14 mouse cellular contexts compared by ENCODE assay signal in the genomic region with DNA sequence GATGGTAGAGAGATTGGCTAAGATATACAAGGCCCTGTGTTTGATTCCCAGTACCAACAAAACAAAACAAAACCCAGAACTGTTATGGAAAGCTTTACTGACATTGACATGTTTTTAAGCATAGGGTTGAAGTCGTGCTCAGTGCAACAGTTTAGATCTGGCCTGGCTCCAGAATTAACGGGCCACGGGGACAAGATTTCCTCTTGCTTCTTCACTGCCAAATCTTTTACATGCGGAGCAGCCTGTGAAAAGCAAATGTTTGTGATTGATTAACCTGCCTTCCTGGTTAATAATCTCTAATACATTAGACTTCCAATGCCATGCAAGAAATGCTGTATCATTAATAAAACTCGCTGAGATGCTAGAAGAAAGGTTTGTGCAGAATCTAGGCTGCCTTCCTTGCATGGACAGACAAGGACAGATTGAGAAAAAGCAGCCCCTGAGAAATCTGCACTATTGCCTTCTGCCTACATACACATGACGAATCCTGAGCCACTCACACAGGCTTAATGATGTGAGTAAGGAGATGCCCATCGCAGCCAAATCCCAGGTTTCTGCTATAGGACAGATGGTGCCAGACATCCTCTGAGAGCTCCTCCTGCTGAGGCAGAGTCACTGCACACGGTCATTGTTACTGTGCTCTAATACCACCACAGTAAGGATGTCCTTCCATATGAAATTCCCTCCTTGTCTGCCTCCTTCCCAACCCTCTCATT.
DNase-seq lines count a peak whose midpoint lies in the region; ATAC-seq lines count a peak whose summit lies in the region.
"Had no signal": no experiment of that assay in that cellular context is flagged by ENCODE, and none has a peak within 500 bp of the region (broad histone marks: within the 10 kb centered on the region; RNA-seq: fewer than 3 reads in every experiment).

No protein-coding gene starts in this region.

- no peaks in the 10 kb centered on the region for H3K9me3 ChIP-seq in kidney, embryonic 14.5 days (ENCODE audit: control insufficient read depth, low read length)
- H3K9me3 ChIP-seq in midbrain, embryonic 14.5 days (ENCODE audit: control insufficient read depth, low read length) = no peaks in the 10 kb centered on the region
- H3K9me3 ChIP-seq in midbrain, embryonic 16.5 days (replicated peaks; ENCODE audit: control insufficient read depth, low read length, poor library complexity, severe bottlenecking) = no peaks in the 10 kb centered on the region
- H3K9me3 ChIP-seq: heart, embryonic 13.5 days; limb, embryonic 15.5 days; lung, embryonic 15.5 days; neural tube, embryonic 12.5 days had no signal

- DNase-seq in cerebellum, postnatal 14 days = peak; percentile 62 to 68
- DNase-seq in cerebellum, adult 8-10 months = no peak
- DNase-seq in kidney, adult 9 months = peak; percentile 30
- peak; percentile 38 for DNase-seq in midbrain, embryonic 14.5 days
- DNase-seq in layer of hippocampus, adult 9-11 months = peak; percentile 54
- DNase-seq: adrenal gland, postnatal 25 days had no signal

- ATAC-seq in kidney, embryonic 14.5 days (ENCODE audit: low FRiP score, low TSS enrichment) = no peak
- ATAC-seq in midbrain, embryonic 14.5 days (ENCODE audit: low FRiP score, low TSS enrichment) = no peak
- ATAC-seq in midbrain, embryonic 16.5 days = no peak
- ATAC-seq in megakaryocyte-erythroid progenitor cell, adult 5-6 weeks (replicated peaks; ENCODE audit: low FRiP score, low TSS enrichment, poor library complexity, severe bottlenecking) = no peak

- 67% methylated on average over 8 of the region's 8 CpGs for WGBS in kidney, embryonic 14.5 days
- 63% methylated on average over 8 of the region's 8 CpGs for WGBS in midbrain, embryonic 14.5 days
- WGBS in midbrain, embryonic 16.5 days = 54% methylated on average over 8 of the region's 8 CpGs

- H3K27ac ChIP-seq in kidney, embryonic 14.5 days (ENCODE audit: low read depth, low read length) = no peak overlapping the region
- 0 out of 2 replicates have a peak overlapping the region, but pooled peaks have one; percentile 32 for H3K27ac ChIP-seq in midbrain, embryonic 14.5 days (replicated peaks; ENCODE audit: low read depth, low read length)
- no peak overlapping the region for H3K27ac ChIP-seq in midbrain, embryonic 16.5 days (ENCODE audit: low read length)
- H3K27ac ChIP-seq: heart, embryonic 13.5 days; left cerebral cortex, adult 2 months; limb, embryonic 15.5 days; lung, embryonic 15.5 days; neural tube, embryonic 12.5 days had no signal

- H3K36me3 ChIP-seq in kidney, embryonic 14.5 days (ENCODE audit: control insufficient read depth, insufficient read depth, low read length) = no peaks in the 10 kb centered on the region
- no peaks in the 10 kb centered on the region for H3K36me3 ChIP-seq in midbrain, embryonic 14.5 days (ENCODE audit: control insufficient read depth, insufficient read depth, low read length)
- H3K36me3 ChIP-seq in midbrain, embryonic 16.5 days (ENCODE audit: control insufficient read depth, insufficient read depth, low read length) = no peaks in the 10 kb centered on the region
- H3K36me3 ChIP-seq: heart, embryonic 13.5 days; limb, embryonic 15.5 days; lung, embryonic 15.5 days; neural tube, embryonic 12.5 days had no signal

- H3K4me3 ChIP-seq in kidney, embryonic 14.5 days (ENCODE audit: low read length) = no peak overlapping the region
- no peak overlapping the region for H3K4me3 ChIP-seq in midbrain, embryonic 14.5 days (replicated peaks; ENCODE audit: low read depth, low read length)
- H3K4me3 ChIP-seq in midbrain, embryonic 16.5 days (ENCODE audit: low read depth, low read length) = no peak overlapping the region
- H3K4me3 ChIP-seq: heart, embryonic 13.5 days; left cerebral cortex, adult 2 months; limb, embryonic 15.5 days; lung, embryonic 15.5 days; neural tube, embryonic 12.5 days had no signal

- H3K27me3 ChIP-seq in kidney, embryonic 14.5 days (ENCODE audit: control insufficient read depth, insufficient read depth, low read length) = no peaks in the 10 kb centered on the region
- no peaks in the 10 kb centered on the region for H3K27me3 ChIP-seq in midbrain, embryonic 14.5 days (ENCODE audit: control insufficient read depth, insufficient read depth, low read length)
- no peaks in the 10 kb centered on the region for H3K27me3 ChIP-seq in midbrain, embryonic 16.5 days (ENCODE audit: control insufficient read depth, insufficient read depth, low read depth, low read length)
- H3K27me3 ChIP-seq: heart, embryonic 13.5 days; limb, embryonic 15.5 days; lung, embryonic 15.5 days; neural tube, embryonic 12.5 days had no signal

- no peak overlapping the region for H3K4me2 ChIP-seq in kidney, embryonic 14.5 days (replicated peaks; ENCODE audit: low read depth, low read length)
- no peak overlapping the region for H3K4me2 ChIP-seq in midbrain, embryonic 14.5 days (ENCODE audit: low read length)
- H3K4me2 ChIP-seq in midbrain, embryonic 16.5 days (ENCODE audit: low read length) = no peak overlapping the region
- H3K4me2 ChIP-seq: heart, embryonic 13.5 days; limb, embryonic 15.5 days; lung, embryonic 15.5 days; neural tube, embryonic 12.5 days had no signal

- H3K9ac ChIP-seq in kidney, embryonic 14.5 days (ENCODE audit: low read depth, low read length) = no peak overlapping the region
- H3K9ac ChIP-seq in midbrain, embryonic 14.5 days (replicated peaks; ENCODE audit: low read length) = no peak overlapping the region
- H3K9ac ChIP-seq in midbrain, embryonic 16.5 days (ENCODE audit: low read depth, low read length) = no peak overlapping the region
- H3K9ac ChIP-seq: heart, embryonic 13.5 days; limb, embryonic 15.5 days; lung, embryonic 15.5 days; neural tube, embryonic 12.5 days had no signal

- H3K4me1 ChIP-seq in kidney, embryonic 14.5 days (ENCODE audit: control insufficient read depth, insufficient read depth, low read length) = no peaks in the 10 kb centered on the region
- 0 out of 2 replicates have a peak, but pooled peaks cover 5% of the 10 kb centered on the region for H3K4me1 ChIP-seq in midbrain, embryonic 14.5 days (ENCODE audit: control insufficient read depth, insufficient read depth, low read length)
- no peaks in the 10 kb centered on the region for H3K4me1 ChIP-seq in midbrain, embryonic 16.5 days (ENCODE audit: control insufficient read depth, insufficient read depth, low read length)
- H3K4me1 ChIP-seq: heart, embryonic 13.5 days; limb, embryonic 15.5 days; lung, embryonic 15.5 days; neural tube, embryonic 12.5 days had no signal
